Mouse (Mus musculus) midbrain, embryonic 11.5 days (tissue): ENCODE results near the gene Enah. TPM values are rescaled to one million over a fixed set of nuclear protein-coding genes. Genes with fewer than 3 reads are reported as not detected.
A peak's percentile ranks its signal among the peaks of the same experiment; 100 is the strongest.

Experiments
- ATAC-seq: fragments of 200-750 bp; cut with Nextera tagmentation; 2 replicates; pipeline ENCODE4 v1.8.0; 2017; ENCODE audit warnings: moderate TSS enrichment, moderate library complexity; ENCODE audit not compliant: low FRiP score
- DNase-seq: peaks from one replicate; pipeline ENCODE4 v3.0.0; 2015; ENCODE audit warnings: low spot score; ENCODE audit errors: missing footprints
- H3K27ac ChIP-seq: fragments of 300-500 bp; sonication (generic); 2 replicates; pipeline ENCODE4 v1.5.1; 2014; ENCODE audit warnings: low read depth, low read length
- H3K27me3 ChIP-seq: fragments of 300-500 bp; sonication (generic); 2 replicates; pipeline ENCODE4 v1.6.1; 2014; ENCODE audit warnings: mild to moderate bottlenecking, low read length, moderate library complexity, mixed read lengths; ENCODE audit not compliant: control insufficient read depth, insufficient read depth
- H3K36me3 ChIP-seq: fragments of 300-500 bp; sonication (generic); 2 replicates; pipeline ENCODE4 v1.6.1; 2014; ENCODE audit warnings: mild to moderate bottlenecking, low read length, moderate library complexity, mixed read lengths; ENCODE audit not compliant: control insufficient read depth, insufficient read depth
- H3K4me1 ChIP-seq: fragments of 300-500 bp; sonication (generic); 2 replicates; pipeline ENCODE4 v1.6.1; 2014; ENCODE audit warnings: low read length; ENCODE audit not compliant: control insufficient read depth, insufficient read depth
- H3K4me2 ChIP-seq: fragments of 300-500 bp; sonication (generic); 2 replicates; pipeline ENCODE4 v1.6.1; 2014; ENCODE audit warnings: mild to moderate bottlenecking, moderate library complexity
- H3K4me3 ChIP-seq: fragments of 300-500 bp; sonication (generic); 2 replicates; pipeline ENCODE4 v1.5.1; 2014; ENCODE audit warnings: low read depth, low read length
- H3K9ac ChIP-seq: fragments of 300-500 bp; sonication (generic); 2 replicates; pipeline ENCODE4 v1.6.1; 2014; ENCODE audit warnings: low read length
- H3K9me3 ChIP-seq: fragments of 300-500 bp; sonication (generic); 2 replicates; pipeline ENCODE4 v1.6.1; 2016; ENCODE audit warnings: low read length; ENCODE audit not compliant: control insufficient read depth
- WGBS: fragments of 180-500 bp; shearing (Covaris S2); extraction: QIAGEN DNeasy Blood & Tissue Kit; methylation state at CpG from one replicate; pipeline ENCODE4 v1.1.7; 2014; 5-methylcytosine and 5-hydroxymethylcytosine counted together
- polyA plus RNA-seq: library from polyadenylated mRNA; unstranded; fragments of >200 nt; fragmentation: Nextera tagmentation; extraction: Ambion mirVana; gene quantifications from 2 replicates; pipeline ENCODE4 v1.2.1, GENCODE M21; 2014

Gene Enah
- polyA plus RNA-seq, 1 experiment from 2014 or later, result 28.1 TPM

DNA sequence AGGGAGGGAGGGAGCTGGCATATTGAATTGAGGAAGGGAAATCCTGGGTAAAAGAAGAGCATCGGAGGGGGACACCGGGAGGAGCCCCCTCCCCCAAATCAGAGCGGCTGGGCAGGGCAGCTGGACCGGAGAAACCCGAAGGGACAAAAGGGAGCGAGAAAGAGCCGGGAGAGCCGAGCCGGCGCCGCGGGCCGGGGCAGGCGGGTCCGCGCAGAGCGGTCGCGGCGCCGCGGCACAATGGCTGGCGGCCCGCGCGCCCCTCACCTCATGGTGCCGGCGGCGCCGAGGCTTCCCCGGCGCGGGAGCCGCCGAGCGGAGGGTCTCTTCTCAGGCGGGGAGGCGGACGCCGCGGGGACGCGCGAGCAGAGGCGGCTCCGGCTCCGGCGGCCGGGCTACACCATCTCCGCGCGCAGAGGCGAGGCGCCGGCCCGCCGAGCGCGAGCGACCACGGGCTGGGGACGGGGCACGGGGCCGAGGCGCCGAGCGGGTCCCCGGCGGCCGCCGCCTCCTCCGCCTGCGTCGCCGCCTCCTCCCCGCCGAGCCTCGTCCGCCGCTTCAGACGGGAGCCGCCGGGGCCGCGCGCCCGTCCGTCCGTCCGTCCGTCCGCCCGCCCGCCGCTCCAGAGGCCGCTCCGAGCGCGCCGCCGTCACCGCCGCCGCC is 394 bp downstream of the Enah start:
- under 1% methylated on average over 36 of the region's 104 CpGs for WGBS
- peaks cover 4% of the 10 kb centered on the region; the same call in 1 of the 2 replicates for H3K4me1 ChIP-seq
- H3K27me3 ChIP-seq, result no peaks in the 10 kb centered on the region
- ATAC-seq (peak; percentile 73), DNase-seq (peak; percentile 95)
- no peaks in the 10 kb centered on the region for H3K9me3 ChIP-seq
- no peaks in the 10 kb centered on the region; the same call in 1 of the 2 replicates for H3K36me3 ChIP-seq
- peak overlapping the region; percentile 98 for H3K9ac ChIP-seq
- peak overlapping the region; percentile 96 for H3K27ac ChIP-seq
- H3K4me2 ChIP-seq, result peak overlapping the region; percentile 85
- peak overlapping the region; percentile 93 for H3K4me3 ChIP-seq

DNA sequence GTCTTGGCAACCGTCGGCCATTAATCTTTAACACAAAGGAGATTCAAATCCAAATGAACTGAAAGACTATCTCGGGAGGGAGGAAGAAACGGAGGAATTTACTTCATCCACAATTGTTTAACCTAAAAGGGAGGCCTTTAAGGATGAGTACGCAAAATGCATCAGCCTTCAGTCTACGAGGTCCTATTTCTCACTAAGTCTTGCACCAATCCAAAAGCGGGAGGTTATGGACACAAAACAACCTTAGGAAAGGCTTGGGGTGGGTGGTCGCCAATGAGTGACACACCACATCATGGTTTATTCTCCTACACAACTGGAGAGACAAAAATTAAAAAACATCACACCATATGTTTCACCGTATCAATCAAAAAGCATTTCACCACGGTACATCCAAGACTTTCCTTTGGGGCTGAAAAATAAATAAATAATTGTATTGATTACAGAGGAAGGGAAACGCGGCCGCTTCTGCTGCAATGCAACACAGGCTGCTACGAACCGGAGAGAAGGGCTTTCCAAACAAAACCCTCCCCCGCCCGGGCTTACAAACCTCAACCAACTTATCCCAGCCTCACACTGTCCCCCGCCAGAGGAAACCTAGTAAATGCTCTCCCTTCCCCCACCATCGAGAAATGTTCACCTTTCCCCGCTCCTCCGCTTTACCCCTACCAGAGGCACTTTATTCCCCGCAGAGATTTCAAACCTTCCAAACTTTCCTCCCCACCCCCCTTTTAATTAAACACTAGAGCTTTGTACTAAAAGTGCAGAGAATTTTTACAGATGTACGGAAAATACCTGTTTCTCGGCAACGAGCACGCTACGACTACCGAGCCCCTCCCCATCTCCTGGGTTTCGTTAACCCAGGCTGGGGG is 1.2 kb downstream of the Enah start:
- Histone ChIP-seq H3K9me3 (no peaks in the 10 kb centered on the region), H3K4me3 (peak overlapping the region; percentile 93), H3K27me3 (no peaks in the 10 kb centered on the region), H3K4me1 (peaks cover 4% of the 10 kb centered on the region; the same call in 1 of the 2 replicates), H3K4me2 (peak overlapping the region; percentile 85), H3K36me3 (no peaks in the 10 kb centered on the region; the same call in 1 of the 2 replicates), H3K9ac (peak overlapping the region; percentile 98), H3K27ac (peak overlapping the region; percentile 96)
- WGBS, result under 1% methylated on average over 29 of the region's 29 CpGs
- ATAC-seq, result peak; percentile 41; the same call in 1 of the 2 replicates
- DNase-seq, result peak; percentile 96

DNA sequence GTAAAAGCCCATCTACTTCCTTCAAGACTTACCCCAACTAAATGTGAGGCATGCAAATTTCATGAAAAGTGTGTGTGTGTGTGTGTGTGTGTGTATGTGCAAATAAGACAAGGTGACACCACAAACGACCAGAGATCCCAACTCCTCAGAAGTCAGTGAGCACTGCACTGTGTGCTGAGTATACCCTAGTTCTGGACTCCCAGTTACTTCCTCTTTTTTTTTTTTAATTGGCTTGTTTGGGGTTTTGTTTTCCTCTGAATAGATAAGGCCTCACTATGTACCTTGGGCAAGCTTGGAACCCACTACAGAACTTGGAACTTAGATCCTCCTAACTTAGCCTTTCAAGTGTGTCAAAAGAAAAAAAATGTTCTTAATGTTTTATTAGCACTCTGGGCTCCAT is 14.0 kb downstream of the Enah start:
- WGBS, result 65% methylated on average over 1 of the region's 1 CpGs
- H3K9me3 ChIP-seq, result no peaks in the 10 kb centered on the region
- H3K4me2 ChIP-seq, result no peak overlapping the region
- ATAC-seq (no peak), DNase-seq (no peak)
- H3K27ac ChIP-seq, result no peak overlapping the region
- H3K27me3 ChIP-seq, result no peaks in the 10 kb centered on the region
- H3K4me3 ChIP-seq, result no peak overlapping the region
- 0 out of 2 replicates have a peak, but pooled peaks cover 2% of the 10 kb centered on the region for H3K36me3 ChIP-seq
- H3K9ac ChIP-seq, result no peak overlapping the region
- no peaks in the 10 kb centered on the region for H3K4me1 ChIP-seq

DNA sequence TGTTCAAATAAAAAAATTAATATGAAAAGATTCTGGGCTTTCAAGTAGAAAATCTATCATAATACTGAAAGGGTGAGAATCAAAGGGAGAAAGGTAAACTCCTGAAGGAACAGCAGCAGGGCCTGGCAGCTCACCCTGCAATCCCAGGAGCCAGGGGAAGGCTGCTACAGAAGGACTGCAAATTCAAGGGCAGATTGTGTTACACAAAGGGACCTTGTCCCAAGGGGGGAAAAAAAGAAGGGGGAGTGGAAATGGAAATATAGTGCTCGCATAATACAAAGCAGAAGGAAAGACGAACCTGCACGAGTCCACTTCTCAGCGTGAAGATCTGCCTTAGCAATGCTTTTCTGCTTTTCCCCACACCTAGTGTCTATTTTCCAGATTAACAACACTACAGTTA is 21.1 kb downstream of the Enah start:
- no peak overlapping the region for H3K4me3 ChIP-seq
- no peaks in the 10 kb centered on the region for H3K36me3 ChIP-seq
- no peaks in the 10 kb centered on the region for H3K27me3 ChIP-seq
- no peak overlapping the region for H3K27ac ChIP-seq
- DNase-seq (no peak), ATAC-seq (no peak)
- H3K4me2 ChIP-seq, result no peak overlapping the region
- no peak overlapping the region for H3K9ac ChIP-seq
- no peaks in the 10 kb centered on the region for H3K9me3 ChIP-seq
- peaks cover 13% of the 10 kb centered on the region for H3K4me1 ChIP-seq
- 66% methylated on average over 4 of the region's 4 CpGs for WGBS

- no peak for ATAC-seq
- Histone ChIP-seq H3K9me3 (no peaks in the 10 kb centered on the region), H3K9ac (no peak overlapping the region), H3K36me3 (no peaks in the 10 kb centered on the region), H3K27ac (no peak overlapping the region), H3K27me3 (no peaks in the 10 kb centered on the region), H3K4me3 (no peak overlapping the region), H3K4me1 (peaks cover 13% of the 10 kb centered on the region), H3K4me2 (no peak overlapping the region)
- no peak for DNase-seq
- 87% methylated on average over 3 of the region's 3 CpGs for WGBS
Observed at GRCm38 (mm10) chr1:181997791-181998190, 22.0 kb downstream of the Enah start.

GRCm38 (mm10) chr1:181993597-181993996 is 26.2 kb downstream of the Enah start:
- WGBS, result 70% methylated on average over 5 of the region's 5 CpGs
- Histone ChIP-seq H3K4me1 (peaks cover 8% of the 10 kb centered on the region), H3K27me3 (no peaks in the 10 kb centered on the region), H3K9ac (no peak overlapping the region), H3K27ac (no peak overlapping the region), H3K4me3 (no peak overlapping the region), H3K9me3 (no peaks in the 10 kb centered on the region), H3K4me2 (no peak overlapping the region), H3K36me3 (no peaks in the 10 kb centered on the region)
- DNase-seq, result no peak
- no peak for ATAC-seq

DNA sequence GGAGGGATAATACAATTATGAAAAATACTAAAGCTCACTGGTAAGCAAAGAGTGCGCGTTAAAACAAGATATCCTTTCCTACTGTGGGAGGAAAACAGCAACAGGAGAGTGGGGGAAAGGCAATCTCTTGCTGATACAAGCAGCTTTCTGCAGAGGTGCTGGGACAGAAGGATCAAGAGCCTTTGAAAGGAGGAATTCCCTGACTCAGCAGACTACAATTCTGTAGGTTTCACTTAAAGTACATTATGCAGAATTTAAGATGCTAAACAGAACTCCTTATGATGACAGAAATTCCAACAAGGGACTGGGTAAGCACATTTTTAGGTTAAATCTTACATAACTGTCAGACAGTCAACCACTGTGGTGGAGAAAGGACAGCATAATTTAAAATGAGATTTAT is 31.4 kb downstream of the Enah start:
- H3K36me3 ChIP-seq, result no peaks in the 10 kb centered on the region
- ATAC-seq (no peak), DNase-seq (no peak)
- WGBS, result 92% methylated on average over 2 of the region's 2 CpGs
- no peaks in the 10 kb centered on the region for H3K27me3 ChIP-seq
- no peaks in the 10 kb centered on the region for H3K4me1 ChIP-seq
- H3K4me2 ChIP-seq, result no peak overlapping the region
- H3K9me3 ChIP-seq, result no peaks in the 10 kb centered on the region
- H3K27ac ChIP-seq, result no peak overlapping the region
- H3K4me3 ChIP-seq, result no peak overlapping the region
- H3K9ac ChIP-seq, result no peak overlapping the region

DNA sequence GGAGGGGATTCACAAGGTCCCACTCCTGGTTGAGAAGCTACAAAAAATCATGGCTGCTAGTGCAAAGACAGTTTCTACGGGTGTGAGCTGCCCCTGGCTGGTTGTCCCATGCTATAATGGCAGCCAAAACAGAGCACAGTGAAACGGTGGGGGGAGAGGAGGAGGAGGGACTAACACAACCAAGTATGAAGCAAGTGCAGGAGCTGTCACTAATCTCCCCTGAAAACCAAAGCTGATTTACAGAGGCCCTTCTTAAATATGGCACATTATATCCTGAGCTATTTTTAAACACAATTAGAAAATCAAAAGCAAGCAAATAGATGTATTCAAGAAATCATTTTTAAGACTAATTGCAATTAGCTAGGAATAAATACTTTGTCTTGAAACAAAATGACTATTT is 32.6 kb downstream of the Enah start:
- 56% methylated on average over 2 of the region's 2 CpGs for whole genome bisulfite sequencing
- ATAC-seq (no peak), DNase-seq (no peak)
- Histone ChIP-seq H3K4me2 (no peak overlapping the region), H3K27ac (no peak overlapping the region), H3K9me3 (no peaks in the 10 kb centered on the region), H3K9ac (no peak overlapping the region), H3K4me1 (no peaks in the 10 kb centered on the region), H3K27me3 (no peaks in the 10 kb centered on the region), H3K36me3 (no peaks in the 10 kb centered on the region), H3K4me3 (no peak overlapping the region)

DNA sequence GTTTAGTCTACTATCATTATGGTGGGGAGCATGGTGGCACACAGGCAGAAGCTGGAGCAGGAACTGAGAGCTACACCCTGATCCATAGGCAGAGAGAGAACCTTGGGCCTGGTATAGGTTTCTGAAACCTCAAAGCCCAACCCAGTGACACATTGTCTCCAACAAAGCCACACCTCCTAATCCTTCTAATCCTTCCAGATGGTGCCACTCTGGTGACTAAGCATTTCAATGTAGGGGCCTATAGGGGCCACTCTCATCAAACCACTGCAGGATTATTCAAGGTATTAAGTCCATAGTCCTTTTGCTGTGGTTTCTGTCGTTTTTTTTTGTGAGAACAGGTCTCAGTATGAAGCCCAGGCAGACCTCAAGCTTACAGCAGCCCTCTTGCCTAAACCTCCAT is 33.9 kb downstream of the Enah start:
- no peaks in the 10 kb centered on the region for H3K27me3 ChIP-seq
- H3K4me2 ChIP-seq, result no peak overlapping the region
- DNase-seq, result no peak
- WGBS, result 71% methylated on average over 1 of the region's 1 CpGs
- H3K27ac ChIP-seq, result no peak overlapping the region
- no peak overlapping the region for H3K9ac ChIP-seq
- no peak overlapping the region for H3K4me3 ChIP-seq
- no peak for ATAC-seq
- H3K4me1 ChIP-seq, result no peaks in the 10 kb centered on the region
- H3K36me3 ChIP-seq, result no peaks in the 10 kb centered on the region
- no peaks in the 10 kb centered on the region for H3K9me3 ChIP-seq
